Mouse (Mus musculus) liver, embryonic 15.5 days (tissue): ENCODE data around the gene Nptn. TPM values are rescaled to one million over a fixed set of nuclear protein-coding genes. Genes with fewer than 3 reads are reported as not detected.
A peak's percentile ranks its signal among the peaks of the same experiment; 100 is the strongest.
"Not testable (repeated sequence)": the region's sequence is repeated elsewhere in the genome, so short reads cannot be mapped to it uniquely, and the experiment has no call there.

Source experiments
- ATAC-seq: fragments of 200-750 bp; cut with Nextera tagmentation; 2 replicates; pipeline ENCODE4 v1.8.0; 2017; ENCODE audit warnings: moderate number of reproducible peaks, mild to moderate bottlenecking, moderate library complexity; ENCODE audit not compliant: insufficient read depth
- H3K27ac ChIP-seq: fragments of 300-500 bp; sonication (generic); replicated peaks from 2 replicates; pipeline ENCODE4 v1.5.1; 2015; ENCODE audit warnings: mild to moderate bottlenecking, inconsistent platforms
- H3K27me3 ChIP-seq: fragments of 300-500 bp; sonication (generic); 2 replicates; pipeline ENCODE4 v1.6.1; 2015; ENCODE audit warnings: mild to moderate bottlenecking, inconsistent platforms
- H3K36me3 ChIP-seq: fragments of 300-500 bp; sonication (generic); replicated peaks from 2 replicates; pipeline ENCODE4 v1.6.1; 2015; ENCODE audit warnings: moderate library complexity, mild to moderate bottlenecking, inconsistent platforms
- H3K4me1 ChIP-seq: fragments of 300-500 bp; sonication (generic); replicated peaks from 2 replicates; pipeline ENCODE4 v1.6.1; 2015; ENCODE audit warnings: inconsistent platforms
- H3K4me2 ChIP-seq: fragments of 300-500 bp; sonication (generic); 2 replicates; pipeline ENCODE4 v1.6.1; 2015; ENCODE audit warnings: moderate library complexity, mild to moderate bottlenecking, inconsistent platforms
- H3K4me3 ChIP-seq: fragments of 300-500 bp; sonication (generic); replicated peaks from 2 replicates; pipeline ENCODE4 v1.5.1; 2015; ENCODE audit warnings: mild to moderate bottlenecking, inconsistent platforms
- H3K9ac ChIP-seq: fragments of 300-500 bp; sonication (generic); 2 replicates; pipeline ENCODE4 v1.6.1; 2015; ENCODE audit warnings: moderate library complexity, mild to moderate bottlenecking, inconsistent platforms
- H3K9me3 ChIP-seq: fragments of 300-500 bp; sonication (generic); replicated peaks from 2 replicates; pipeline ENCODE4 v1.6.1; 2016; ENCODE audit warnings: inconsistent platforms
- WGBS: fragments of 180-500 bp; shearing (Covaris S2); methylation state at CpG from one replicate; pipeline ENCODE4 v1.1.7; 2015; ENCODE audit warnings: mixed read lengths; ENCODE audit not compliant: insufficient replicate concordance; 5-methylcytosine and 5-hydroxymethylcytosine counted together
- polyA plus RNA-seq: library from polyadenylated mRNA; unstranded; fragments of >200 nt; fragmentation: Nextera tagmentation; extraction: Ambion mirVana; gene quantifications from 2 replicates; pipeline ENCODE4 v1.2.1, GENCODE M21; 2015

Gene Nptn
- polyA plus RNA-seq, 1 experiment from 2014 or later: 87.9 TPM

GRCm38 (mm10) chr9:58567682-58568081 lies 14.4 kb upstream of the Nptn start:
- Histone ChIP-seq H3K27ac (no peak overlapping the region), H3K27me3 (peaks cover 6% of the 10 kb centered on the region; the same call in 1 of the 2 replicates), H3K4me3 (no peak overlapping the region), H3K4me2 (no peak overlapping the region), H3K36me3 (no peaks in the 10 kb centered on the region), H3K9me3 (no peaks in the 10 kb centered on the region), H3K4me1 (no peaks in the 10 kb centered on the region), H3K9ac (no peak overlapping the region)
- no peak for ATAC-seq

- Histone ChIP-seq H3K9ac (no peak overlapping the region), H3K4me2 (no peak overlapping the region), H3K9me3 (no peaks in the 10 kb centered on the region), H3K27me3 (peaks cover 3% of the 10 kb centered on the region; the same call in 1 of the 2 replicates), H3K4me1 (no peaks in the 10 kb centered on the region), H3K36me3 (no peaks in the 10 kb centered on the region), H3K4me3 (no peak overlapping the region), H3K27ac (no peak overlapping the region)
- 79% methylated on average over 1 of the region's 1 CpGs for WGBS
- no peak for ATAC-seq
Measured at GRCm38 (mm10) chr9:58571001-58571400, 11.0 kb upstream of the Nptn start.

GRCm38 (mm10) chr9:58578669-58579068 lies 3.4 kb upstream of the Nptn start:
- ATAC-seq: no peak
- Histone ChIP-seq H3K27me3 (no peaks in the 10 kb centered on the region), H3K9ac (no peak overlapping the region), H3K27ac (no peak overlapping the region), H3K4me2 (no peak overlapping the region), H3K4me1 (peaks cover 12% of the 10 kb centered on the region), H3K36me3 (no peaks in the 10 kb centered on the region), H3K9me3 (no peaks in the 10 kb centered on the region), H3K4me3 (no peak overlapping the region)
- 13% methylated on average over 3 of the region's 3 CpGs for WGBS

GRCm38 (mm10) chr9:58580453-58581195 lies 1.4 kb upstream of the Nptn start:
- H3K4me3 ChIP-seq, ATAC-seq: not testable (repeated sequence)
- 64% methylated on average over 10 of the region's 10 CpGs for WGBS

GRCm38 (mm10) chr9:58581283-58581930 lies 633 bp upstream of the Nptn start:
- Histone ChIP-seq H3K27ac (peak overlapping the region; percentile 80), H3K9me3 (no peaks in the 10 kb centered on the region), H3K27me3 (no peaks in the 10 kb centered on the region), H3K4me2 (peak overlapping the region; percentile 79), H3K36me3 (0 out of 2 replicates have a peak, but pooled peaks cover 3% of the 10 kb centered on the region), H3K9ac (peak overlapping the region; percentile 59), H3K4me3 (peak overlapping the region; percentile 100), H3K4me1 (peaks cover 29% of the 10 kb centered on the region)
- WGBS: 22% methylated on average over 8 of the region's 8 CpGs
- no peak for ATAC-seq

More at GRCm38 (mm10) chr9:58580453-58581195, 1.4 kb upstream of the Nptn start:
- H3K9me3 ChIP-seq, H3K27me3 ChIP-seq, H3K36me3 ChIP-seq, H3K4me2 ChIP-seq, H3K9ac ChIP-seq: not testable (repeated sequence)
- H3K27ac ChIP-seq: peak overlapping the region; percentile 80; the same call in 1 of the 2 replicates
- peaks cover 23% of the 10 kb centered on the region for H3K4me1 ChIP-seq

GRCm38 (mm10) chr9:58582581-58583266 lies 684 bp downstream of the Nptn start:
- H3K36me3 ChIP-seq: peaks cover 5% of the 10 kb centered on the region
- H3K9me3 ChIP-seq: no peaks in the 10 kb centered on the region
- WGBS: under 1% methylated on average over 42 of the region's 42 CpGs
- peak overlapping the region; percentile 100 for H3K9ac ChIP-seq
- H3K27ac ChIP-seq: peak overlapping the region; percentile 95
- peak overlapping the region; percentile 68 for H3K4me2 ChIP-seq
- ATAC-seq: peak; percentile 58
- peak overlapping the region; percentile 100 for H3K4me3 ChIP-seq
- peaks cover 33% of the 10 kb centered on the region for H3K4me1 ChIP-seq
- H3K27me3 ChIP-seq: no peaks in the 10 kb centered on the region

- Histone ChIP-seq H3K27ac (peak overlapping the region; percentile 95), H3K4me1 (peaks cover 37% of the 10 kb centered on the region), H3K36me3 (peaks cover 7% of the 10 kb centered on the region), H3K4me3 (peak overlapping the region; percentile 100), H3K9me3 (no peaks in the 10 kb centered on the region), H3K4me2 (peak overlapping the region; percentile 68), H3K27me3 (no peaks in the 10 kb centered on the region), H3K9ac (peak overlapping the region; percentile 100)
- ATAC-seq: no peak
- WGBS: under 1% methylated on average over 8 of the region's 8 CpGs
Measured at GRCm38 (mm10) chr9:58583267-58583641, 1.2 kb downstream of the Nptn start.

GRCm38 (mm10) chr9:58584323-58584722 lies 2.3 kb downstream of the Nptn start:
- H3K27ac ChIP-seq: no peak overlapping the region
- no peaks in the 10 kb centered on the region for H3K27me3 ChIP-seq
- ATAC-seq: no peak
- H3K4me3 ChIP-seq: peak overlapping the region; percentile 25; the same call in 1 of the 2 replicates
- no peaks in the 10 kb centered on the region for H3K9me3 ChIP-seq
- H3K4me1 ChIP-seq: peaks cover 39% of the 10 kb centered on the region
- WGBS: 83% methylated on average over 1 of the region's 1 CpGs
- peaks cover 7% of the 10 kb centered on the region for H3K36me3 ChIP-seq
- H3K9ac ChIP-seq: no peak overlapping the region
- peak overlapping the region; percentile 68 for H3K4me2 ChIP-seq

GRCm38 (mm10) chr9:58588657-58589056 lies 6.6 kb downstream of the Nptn start:
- H3K9ac ChIP-seq: no peak overlapping the region
- H3K36me3 ChIP-seq: peaks cover 7% of the 10 kb centered on the region
- H3K4me3 ChIP-seq: no peak overlapping the region
- no peaks in the 10 kb centered on the region for H3K9me3 ChIP-seq
- ATAC-seq: no peak
- WGBS: 43% methylated on average over 4 of the region's 4 CpGs
- H3K27me3 ChIP-seq: no peaks in the 10 kb centered on the region
- no peak overlapping the region for H3K27ac ChIP-seq
- H3K4me1 ChIP-seq: peaks cover 40% of the 10 kb centered on the region
- H3K4me2 ChIP-seq: no peak overlapping the region

GRCm38 (mm10) chr9:58595313-58595712 lies 13.3 kb downstream of the Nptn start:
- Histone ChIP-seq H3K9me3 (no peaks in the 10 kb centered on the region), H3K27me3 (no peaks in the 10 kb centered on the region), H3K4me3 (no peak overlapping the region), H3K27ac (no peak overlapping the region), H3K36me3 (no peaks in the 10 kb centered on the region), H3K9ac (no peak overlapping the region), H3K4me2 (no peak overlapping the region), H3K4me1 (peaks cover 7% of the 10 kb centered on the region; the same call in 1 of the 2 replicates)
- no peak for ATAC-seq
- 86% methylated on average over 1 of the region's 1 CpGs for WGBS

- Histone ChIP-seq H3K9ac (no peak overlapping the region), H3K27ac (no peak overlapping the region), H3K4me2 (no peak overlapping the region), H3K36me3 (peaks cover 3% of the 10 kb centered on the region), H3K4me3 (no peak overlapping the region), H3K9me3 (no peaks in the 10 kb centered on the region), H3K27me3 (no peaks in the 10 kb centered on the region), H3K4me1 (peaks cover 26% of the 10 kb centered on the region)
- ATAC-seq: no peak
- WGBS: 90% methylated on average over 1 of the region's 1 CpGs
Measured at GRCm38 (mm10) chr9:58613790-58614189, 31.8 kb downstream of the Nptn start.
